Mouse (Mus musculus): ENCODE measurements around the gene Gm20388.

Gene Gm20388

DNA sequence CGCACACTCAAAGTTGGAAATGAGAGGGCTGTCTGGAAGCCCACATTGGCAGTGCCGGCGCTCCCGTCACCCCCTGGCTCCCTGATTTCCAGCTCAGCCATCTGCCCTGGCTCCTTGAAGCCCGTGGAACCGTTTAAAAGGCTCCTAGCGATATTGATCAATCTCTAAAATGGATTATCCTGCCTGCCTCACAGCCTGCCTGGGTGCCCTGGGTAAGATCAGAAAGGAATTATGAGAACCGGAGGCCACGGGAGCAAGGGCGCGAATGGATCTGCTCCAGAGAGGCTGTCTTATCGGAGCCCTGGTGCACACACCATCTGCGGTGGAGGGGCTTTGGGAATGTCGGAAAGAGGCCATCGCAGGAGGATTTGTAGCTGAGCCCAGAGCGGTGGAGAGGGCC, 561.6 kb downstream of the Gm20388 start:
- no peak for DNase-seq (ENCODE audit: low spot score in 2 of 2)

- DNase-seq (ENCODE audit: low spot score in 2 of 2), result no peak
Observed at GRCm38 (mm10) chr8:120473729-120474364, 563.2 kb downstream of the Gm20388 start.

- no peak for DNase-seq (ENCODE audit: low spot score in 2 of 2)
Observed at GRCm38 (mm10) chr8:120474496-120475235, 564.0 kb downstream of the Gm20388 start.

DNA sequence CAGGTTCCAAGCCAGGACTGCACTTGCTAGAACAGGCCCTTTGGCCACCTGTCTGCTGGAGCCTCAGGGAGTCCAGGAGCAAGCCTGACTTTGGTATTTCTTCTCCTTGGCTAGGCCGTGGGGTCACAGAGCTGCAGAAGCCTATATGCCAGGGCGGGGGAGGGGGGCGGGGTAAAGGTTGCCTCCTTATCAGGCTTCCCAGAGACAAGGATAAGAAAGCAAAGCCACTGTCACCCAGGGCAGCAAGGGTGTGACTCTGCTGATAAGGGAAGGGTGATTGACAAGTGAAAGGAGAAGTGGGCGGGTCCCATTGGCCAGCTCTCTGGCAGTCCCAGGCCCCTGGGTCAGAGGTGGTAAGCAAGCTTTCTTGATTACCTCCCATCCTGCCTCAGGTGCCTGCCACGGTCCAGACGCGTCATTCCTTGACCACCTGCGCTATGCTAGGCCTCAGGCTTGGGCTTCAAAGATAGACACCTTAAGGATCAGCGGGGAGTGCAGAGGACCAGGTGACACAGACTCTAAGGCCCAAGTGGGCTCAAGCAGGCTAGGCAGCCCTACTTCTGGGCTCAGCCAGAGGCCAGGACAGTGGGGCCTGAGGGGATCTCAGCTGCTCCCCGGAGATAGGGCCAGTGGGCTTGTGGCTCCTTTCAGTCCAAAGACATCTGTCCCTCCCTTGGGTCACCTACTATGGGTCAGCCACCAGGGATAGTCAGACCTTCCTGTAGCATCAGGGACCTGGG, 565.0 kb downstream of the Gm20388 start:
- no peak for DNase-seq (ENCODE audit: low spot score in 2 of 2)

GRCm38 (mm10) chr8:120476711-120477575, 566.3 kb downstream of the Gm20388 start:
- DNase-seq (ENCODE audit: low spot score in 2 of 2), result no peak

GRCm38 (mm10) chr8:120478754-120479153, 568.1 kb downstream of the Gm20388 start:
- no peak for DNase-seq (ENCODE audit: low spot score in 2 of 2)

DNA sequence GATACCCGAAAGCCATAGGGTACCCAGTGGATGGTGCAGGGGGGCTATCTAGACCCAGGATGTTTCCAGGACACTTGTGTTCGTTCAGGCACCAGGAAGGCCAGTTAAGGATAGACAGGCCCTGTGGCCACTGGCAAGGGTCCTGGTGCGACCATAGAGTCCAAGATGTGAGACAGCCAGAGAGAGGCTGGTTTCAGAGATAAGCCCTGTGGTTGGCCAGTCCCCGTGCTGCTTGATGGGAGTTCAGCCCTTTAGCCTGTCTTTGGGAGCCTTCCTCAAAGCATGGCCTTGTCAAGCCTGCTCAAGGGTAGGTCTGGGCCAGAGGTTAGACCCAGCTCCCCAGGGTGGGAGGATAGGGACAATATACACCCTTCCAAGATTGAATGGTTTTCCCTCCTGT, 569.0 kb downstream of the Gm20388 start:
- DNase-seq (ENCODE audit: low spot score in 2 of 2), result no peak

DNA sequence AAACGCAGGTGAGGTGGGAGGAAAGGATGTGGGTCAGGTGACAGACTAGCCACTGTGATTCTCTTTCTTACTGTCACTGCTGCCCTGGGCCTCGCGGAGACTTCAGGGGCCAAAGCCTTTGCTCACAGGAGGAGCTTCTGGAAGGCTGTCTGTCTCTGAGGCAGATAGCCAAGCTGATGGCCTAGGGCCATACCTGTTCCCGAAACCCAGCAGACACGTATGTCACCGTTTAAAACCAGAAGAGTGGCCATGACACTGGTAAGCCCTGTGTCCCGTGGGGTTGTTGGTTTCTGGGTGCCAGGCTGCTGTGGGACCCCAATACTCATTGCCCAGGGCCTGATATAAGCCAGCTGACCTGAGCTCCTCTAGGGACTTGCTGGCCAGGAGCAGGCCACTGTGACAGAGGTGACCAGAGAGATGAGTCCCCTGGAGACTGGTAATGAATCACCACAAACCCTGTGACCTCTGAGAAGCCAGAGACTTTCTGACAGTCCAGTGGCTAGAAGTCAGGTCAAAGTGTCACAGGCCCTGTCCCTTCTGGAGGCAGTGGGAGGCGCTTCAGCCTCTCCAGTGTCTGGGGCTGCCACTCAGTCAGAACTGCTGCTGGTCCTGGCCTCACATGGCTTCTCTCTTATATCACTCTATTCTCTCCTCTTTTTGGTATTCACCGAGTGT, 571.5 kb downstream of the Gm20388 start:
- no peak for DNase-seq (ENCODE audit: low spot score in 2 of 2)

- DNase-seq (ENCODE audit: low spot score in 2 of 2), result peak; percentile 64 to 75
Observed at GRCm38 (mm10) chr8:120484460-120484859, 573.8 kb downstream of the Gm20388 start.

DNA sequence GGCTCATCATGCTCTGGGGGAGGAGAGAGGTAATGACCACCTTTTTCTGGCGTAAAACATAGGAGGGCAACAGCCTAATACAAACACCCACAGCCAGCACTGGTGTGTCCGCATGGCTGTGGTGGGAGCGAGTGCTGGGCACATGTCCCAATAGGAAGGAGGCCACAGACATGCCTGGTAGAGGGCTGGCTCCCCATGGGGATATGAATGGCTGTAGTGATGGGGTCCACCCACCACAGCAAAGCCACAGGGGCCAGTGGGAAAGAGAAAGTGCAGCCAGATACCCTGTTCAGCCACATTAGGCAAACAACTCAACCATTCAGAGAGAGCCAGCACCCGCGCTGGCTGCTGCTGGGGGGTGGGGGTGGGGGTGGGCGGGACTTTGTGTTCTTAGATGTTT, 574.5 kb downstream of the Gm20388 start:
- no peak for DNase-seq (ENCODE audit: low spot score in 2 of 2)

- DNase-seq (ENCODE audit: low spot score in 2 of 2), result no peak
Observed at GRCm38 (mm10) chr8:120485551-120486476, 575.2 kb downstream of the Gm20388 start.

DNA sequence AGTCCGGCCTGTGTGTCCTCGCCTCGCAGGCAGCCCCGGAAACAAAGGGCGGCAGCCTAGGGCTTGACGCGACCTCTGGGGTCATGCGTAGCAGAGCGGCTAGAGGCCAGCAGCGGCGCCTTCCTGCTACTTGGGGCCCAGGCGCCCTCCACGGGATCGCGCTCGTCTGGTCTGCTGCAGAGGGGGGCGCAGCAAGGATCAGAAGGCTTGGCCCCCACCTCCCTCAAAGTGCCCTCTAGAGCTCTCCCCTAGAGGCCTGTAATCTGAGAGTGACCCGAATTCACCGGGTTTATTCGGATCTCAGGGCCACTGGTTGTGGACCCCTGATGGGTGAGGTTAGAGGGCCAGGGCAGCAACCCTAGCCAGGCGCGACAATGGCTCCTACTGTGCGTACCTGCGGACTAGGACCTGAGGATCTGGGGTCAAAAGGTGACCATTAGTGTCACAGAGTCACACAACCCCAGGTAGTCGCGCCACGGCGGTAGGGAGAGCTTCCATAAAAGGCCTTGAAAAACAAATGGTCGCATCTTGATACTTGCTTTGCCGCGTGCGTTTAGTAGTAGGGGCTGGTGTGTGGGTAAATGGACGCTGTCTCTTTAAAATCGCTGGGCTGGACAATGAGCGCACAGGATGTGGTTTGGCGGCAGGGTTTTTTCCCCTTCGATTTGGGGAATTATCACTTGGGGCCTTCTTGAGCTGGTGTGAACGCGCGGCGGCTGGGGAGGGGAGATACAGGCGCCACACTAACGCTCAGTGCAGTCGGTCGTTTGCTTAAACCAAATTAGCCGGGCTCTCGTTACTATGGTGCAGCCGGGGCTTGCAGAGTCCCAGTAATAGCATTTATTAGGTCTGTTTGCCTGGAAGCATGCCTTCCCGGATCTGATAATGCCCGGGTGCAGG, 576.1 kb downstream of the Gm20388 start:
- DNase-seq (ENCODE audit: low spot score in 2 of 2), result peak; percentile 39 to 47

- peak in 1 of 2 experiments; percentile 21 for DNase-seq (ENCODE audit: low spot score in 2 of 2)
Observed at GRCm38 (mm10) chr8:120487377-120487728, 576.7 kb downstream of the Gm20388 start.

DNA sequence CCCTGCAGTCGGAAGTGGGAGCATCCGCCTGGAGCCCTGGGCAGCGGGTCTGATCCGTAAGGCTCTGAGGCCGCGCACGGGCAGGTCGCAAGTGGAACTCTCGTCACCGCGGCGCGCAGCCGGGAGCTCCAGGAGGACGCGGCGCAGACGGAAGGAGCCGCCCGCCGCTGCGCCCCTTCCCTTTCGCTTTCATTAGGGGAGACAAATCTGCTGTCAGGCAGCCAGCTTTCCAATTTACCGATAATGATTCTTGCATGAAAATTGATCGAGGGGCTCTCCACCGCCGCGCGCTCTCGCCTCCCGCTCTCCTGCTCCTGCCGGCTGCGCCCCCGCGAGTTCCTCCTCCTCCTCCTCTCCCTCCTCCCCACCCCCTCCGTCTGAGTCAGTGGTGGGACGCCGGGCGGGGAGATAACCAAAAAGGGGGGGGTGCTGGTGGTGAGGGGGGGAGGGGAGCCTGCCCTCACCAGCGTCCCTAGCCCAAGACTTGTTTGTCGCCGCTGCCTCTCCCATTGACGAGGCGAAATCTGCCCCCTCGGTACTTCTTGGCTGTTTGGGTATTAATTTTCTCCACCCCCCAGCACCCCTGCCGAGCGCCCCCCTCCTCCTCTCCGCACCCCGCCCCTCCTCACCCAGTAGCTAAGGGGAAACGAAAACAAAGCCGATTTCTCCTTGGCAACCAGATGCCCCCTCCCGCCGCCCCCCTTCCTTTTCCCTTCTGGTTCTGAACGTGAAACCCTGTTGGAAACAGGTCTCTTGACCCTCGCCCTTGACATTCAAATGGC, 577.3 kb downstream of the Gm20388 start:
- peak; percentile 50 to 58 for DNase-seq (ENCODE audit: low spot score in 2 of 2)

- DNase-seq (ENCODE audit: low spot score in 2 of 2), result no peak
Observed at GRCm38 (mm10) chr8:120488636-120489131, 578.0 kb downstream of the Gm20388 start.

GRCm38 (mm10) chr8:120489142-120489754, 578.6 kb downstream of the Gm20388 start:
- no peak for DNase-seq (ENCODE audit: low spot score in 2 of 2)

DNA sequence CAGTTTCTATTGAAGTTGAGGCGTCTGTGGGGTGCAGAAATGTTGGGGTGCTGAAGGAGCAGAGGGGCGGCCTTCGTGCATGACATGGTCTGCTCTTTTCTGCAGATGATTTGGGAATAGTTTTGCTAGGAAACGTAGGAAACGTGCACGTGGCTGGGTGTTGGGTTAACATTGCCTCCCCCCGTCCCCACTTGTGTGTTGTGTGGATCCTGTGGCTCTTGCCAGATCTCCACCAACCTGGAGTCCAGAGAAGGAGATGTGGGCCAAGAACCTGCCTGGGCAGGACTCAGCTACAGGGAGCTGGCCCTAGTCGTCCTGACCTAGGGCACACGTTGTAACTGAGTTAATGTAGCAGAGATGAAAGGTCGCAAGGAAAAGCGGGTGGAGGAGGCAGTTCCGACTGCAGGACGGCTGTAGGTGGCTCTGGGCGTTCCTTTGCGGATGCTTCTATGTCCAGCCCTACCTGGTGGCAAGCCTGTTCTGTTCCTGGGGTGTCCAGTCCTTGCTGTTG, 579.2 kb downstream of the Gm20388 start:
- DNase-seq (ENCODE audit: low spot score in 2 of 2), result no peak

Data from right cerebral cortex, postnatal 36 days (tissue).